Mouse (Mus musculus): ENCODE results near the gene Pkp4.

Gene Pkp4

GRCm38 (mm10) chr2:59160605-59160963 is at the start of gene Pkp4, which contains the start of gene Ccdc148:
Gene Pkp4 (plus strand): TSS chr2:59160850.
Gene Ccdc148 (minus strand): TSS chr2:59160683.
- in situ Hi-C loops (cut with MseI, MboI) = no loop called here

GRCm38 (mm10) chr2:59129023-59129422 is 31.6 kb upstream of the Pkp4 start:
- in situ Hi-C loops (cut with MseI, MboI) = no loop called here

GRCm38 (mm10) chr2:59129821-59130220 is 30.8 kb upstream of the Pkp4 start:
- in situ Hi-C loops (cut with MseI, MboI) = no loop called here

- in situ Hi-C loops (cut with MseI, MboI) = no loop called here
Observed at GRCm38 (mm10) chr2:59131044-59131443, 29.6 kb upstream of the Pkp4 start.

GRCm38 (mm10) chr2:59155428-59155827 is 5.2 kb upstream of the Pkp4 start:
- in situ Hi-C loops (cut with MseI, MboI) = no loop called here

- in situ Hi-C loops (cut with MseI, MboI) = no loop called here
Observed at GRCm38 (mm10) chr2:59158117-59158516, 2.5 kb upstream of the Pkp4 start.

- in situ Hi-C loops (cut with MseI, MboI) = no loop called here
Observed at GRCm38 (mm10) chr2:59159961-59160604, 567 bp upstream of the Pkp4 start.

GRCm38 (mm10) chr2:59161021-59161440 is 381 bp downstream of the Pkp4 start:
- in situ Hi-C loops (cut with MseI, MboI) = no loop called here

- in situ Hi-C loops (cut with MseI, MboI) = no loop called here
Observed at GRCm38 (mm10) chr2:59161441-59162284, 1.0 kb downstream of the Pkp4 start.

GRCm38 (mm10) chr2:59162285-59162600 is 1.6 kb downstream of the Pkp4 start:
- in situ Hi-C loops (cut with MseI, MboI) = no loop called here

GRCm38 (mm10) chr2:59166976-59167375 is 6.3 kb downstream of the Pkp4 start:
- in situ Hi-C loops (cut with MseI, MboI) = no loop called here

- in situ Hi-C loops (cut with MseI, MboI) = no loop called here
Observed at GRCm38 (mm10) chr2:59167830-59168229, 7.2 kb downstream of the Pkp4 start.

GRCm38 (mm10) chr2:59169572-59170207 is 9.0 kb downstream of the Pkp4 start:
- in situ Hi-C loops (cut with MseI, MboI) = no loop called here

- in situ Hi-C loops (cut with MseI, MboI) = no loop called here
Observed at GRCm38 (mm10) chr2:59170208-59170589, 9.5 kb downstream of the Pkp4 start.

- in situ Hi-C loops (cut with MseI, MboI) = no loop called here
Observed at GRCm38 (mm10) chr2:59170593-59170992, 9.9 kb downstream of the Pkp4 start.

GRCm38 (mm10) chr2:59171533-59171932 is 10.9 kb downstream of the Pkp4 start:
- in situ Hi-C loops (cut with MseI, MboI) = no loop called here

- in situ Hi-C loops (cut with MseI, MboI) = no loop called here
Observed at GRCm38 (mm10) chr2:59175926-59176325, 15.3 kb downstream of the Pkp4 start.

GRCm38 (mm10) chr2:59178191-59178590 is 17.5 kb downstream of the Pkp4 start:
- in situ Hi-C loops (cut with MseI, MboI) = no loop called here

GRCm38 (mm10) chr2:59178960-59179359 is 18.3 kb downstream of the Pkp4 start:
- in situ Hi-C loops (cut with MseI, MboI) = no loop called here

GRCm38 (mm10) chr2:59179487-59179886 is 18.8 kb downstream of the Pkp4 start:
- in situ Hi-C loops (cut with MseI, MboI) = no loop called here

- in situ Hi-C loops (cut with MseI, MboI) = no loop called here
Observed at GRCm38 (mm10) chr2:59181321-59182113, 20.9 kb downstream of the Pkp4 start.

- in situ Hi-C loops (cut with MseI, MboI) = no loop called here
Observed at GRCm38 (mm10) chr2:59183541-59183940, 22.9 kb downstream of the Pkp4 start.
